Mouse (Mus musculus): ENCODE data around the gene Cacna2d3. TPM values are rescaled to one million over a fixed set of nuclear protein-coding genes. Genes with fewer than 3 reads are reported as not detected.

The Cacna2d3 gene
- total and polyA plus RNA-seq, 3 experiments: not detected

- Histone ChIP-seq H3K27me3 (ENCODE audit: control insufficient read depth in 1 of 2, insufficient read depth in 2 of 2, low read length in 2 of 2) (no peaks in the 10 kb centered on the region), H3K9ac (ENCODE audit: control insufficient read depth, low read depth, low read length, poor library complexity, severe bottlenecking) (no peak overlapping the region), H3K79me2 (ENCODE audit: control insufficient read depth, insufficient read depth, low read length, poor library complexity) (no peaks in the 10 kb centered on the region), H3K9me3 (replicated peaks; ENCODE audit: insufficient read depth, low read length) (no peaks in the 10 kb centered on the region), H3K36me3 (ENCODE audit: control insufficient read depth in 1 of 2, insufficient read depth in 2 of 2, low read length in 2 of 2) (no peaks in the 10 kb centered on the region), H3K4me1 (ENCODE audit: control insufficient read depth in 1 of 2, insufficient read depth in 2 of 2, low read length in 2 of 2) (no peaks in the 10 kb centered on the region), H3K27ac (ENCODE audit: control insufficient read depth, low read depth, low read length) (no peak overlapping the region), H3K4me3 (ENCODE audit: control insufficient read depth in 1 of 2, insufficient read depth in 1 of 2, low read depth in 2 of 2, low read length in 2 of 2) (no peak overlapping the region)
- TF ChIP-seq CTCF (IDR thresholded peaks at IDR 0.05 in 2 of 3, conservative IDR thresholded peaks at IDR 0.05 in 1 of 3; ENCODE audit: control insufficient read depth in 1 of 3, insufficient read depth in 1 of 3, low read depth in 2 of 3, low read length in 3 of 3, poor library complexity in 1 of 3, severe bottlenecking in 1 of 3) (no peak), GABPA (IDR thresholded peaks at IDR 0.05; ENCODE audit: low read depth, low read length) (no peak), TAL1 (IDR thresholded peaks at IDR 0.05; ENCODE audit: low read length) (no peak), POLR2A (IDR thresholded peaks at IDR 0.05; ENCODE audit: control insufficient read depth in 1 of 2, insufficient read depth in 1 of 2, low read depth in 1 of 2, low read length in 2 of 2, poor library complexity in 1 of 2) (no peak), EP300 (IDR thresholded peaks at IDR 0.05; ENCODE audit: low read depth in 1 of 2, low read length in 2 of 2) (no peak), UBTF (IDR thresholded peaks at IDR 0.05; ENCODE audit: borderline replicate concordance, insufficient read depth, low read depth, low read length) (no peak), SIN3A (IDR thresholded peaks at IDR 0.05; ENCODE audit: low read length) (no peak), MXI1 (IDR thresholded peaks at IDR 0.05; ENCODE audit: low read depth, low read length) (no peak), JUND (IDR thresholded peaks at IDR 0.05; ENCODE audit: low read depth, low read length) (no peak), USF2 (IDR thresholded peaks at IDR 0.05; ENCODE audit: borderline replicate concordance in 1 of 2, insufficient read depth in 1 of 2, low read depth in 1 of 2, low read length in 2 of 2) (no peak)
- DNase-seq (ENCODE audit: low read depth, low spot score): no peak
Measured at GRCm38 (mm10) chr14:29122749-29123148, 598.9 kb downstream of the Cacna2d3 start.

- H3K36me3 ChIP-seq (ENCODE audit: control insufficient read depth in 1 of 2, insufficient read depth in 2 of 2, low read length in 2 of 2): no peaks in the 10 kb centered on the region
- no peak for TF ChIP-seq ZKSCAN1 (IDR thresholded peaks at IDR 0.05; ENCODE audit: low read depth, low read length)
- no peak for TF ChIP-seq ZNF384 (IDR thresholded peaks at IDR 0.05; ENCODE audit: low read depth, low read length)
- no peak for TF ChIP-seq POLR2AphosphoS2 (IDR thresholded peaks at IDR 0.05; ENCODE audit: low read length)
- no peak for TF ChIP-seq MEF2A (IDR thresholded peaks at IDR 0.05; ENCODE audit: extremely low read depth, insufficient replicate concordance, low read depth, low read length, poor library complexity, severe bottlenecking)
- TF ChIP-seq E2F4 (IDR thresholded peaks at IDR 0.05; ENCODE audit: borderline replicate concordance, low read depth, low read length): no peak
- TF ChIP-seq USF1 (IDR thresholded peaks at IDR 0.05; ENCODE audit: low read depth, low read length): no peak
- TF ChIP-seq TBP (IDR thresholded peaks at IDR 0.05; ENCODE audit: low read depth, low read length): no peak
- no peak for TF ChIP-seq CTCF (IDR thresholded peaks at IDR 0.05 in 2 of 3, conservative IDR thresholded peaks at IDR 0.05 in 1 of 3; ENCODE audit: control insufficient read depth in 1 of 3, insufficient read depth in 1 of 3, low read depth in 2 of 3, low read length in 3 of 3, poor library complexity in 1 of 3, severe bottlenecking in 1 of 3)
- TF ChIP-seq TAL1 (IDR thresholded peaks at IDR 0.05; ENCODE audit: low read length): no peak
- no peak for TF ChIP-seq ETS1 (IDR thresholded peaks at IDR 0.05; ENCODE audit: low read depth, low read length)
- TF ChIP-seq POLR2A (IDR thresholded peaks at IDR 0.05; ENCODE audit: control insufficient read depth in 1 of 2, insufficient read depth in 1 of 2, low read depth in 1 of 2, low read length in 2 of 2, poor library complexity in 1 of 2): no peak
- no peak for TF ChIP-seq MAZ (IDR thresholded peaks at IDR 0.05; ENCODE audit: low read depth, low read length)
- no peak for TF ChIP-seq BHLHE40 (IDR thresholded peaks at IDR 0.05; ENCODE audit: borderline replicate concordance, low read depth, low read length)
- no peak for TF ChIP-seq MYC (IDR thresholded peaks at IDR 0.05; ENCODE audit: low read depth, low read length)
- TF ChIP-seq RCOR1 (IDR thresholded peaks at IDR 0.05; ENCODE audit: low read depth, low read length): no peak
- TF ChIP-seq SMC3 (IDR thresholded peaks at IDR 0.05; ENCODE audit: low read depth, low read length): no peak
- no peak for TF ChIP-seq CHD2 (IDR thresholded peaks at IDR 0.05; ENCODE audit: low read length)
- no peak overlapping the region for H3K4me3 ChIP-seq (ENCODE audit: control insufficient read depth in 1 of 2, insufficient read depth in 1 of 2, low read depth in 2 of 2, low read length in 2 of 2)
- H3K9ac ChIP-seq (ENCODE audit: control insufficient read depth, low read depth, low read length, poor library complexity, severe bottlenecking): no peak overlapping the region
- H3K27me3 ChIP-seq (ENCODE audit: control insufficient read depth in 1 of 2, insufficient read depth in 2 of 2, low read length in 2 of 2): no peaks in the 10 kb centered on the region
- DNase-seq (ENCODE audit: low read depth, low spot score): no peak
- no peak overlapping the region for H3K27ac ChIP-seq (ENCODE audit: control insufficient read depth, low read depth, low read length)
- H3K9me3 ChIP-seq (replicated peaks; ENCODE audit: insufficient read depth, low read length): no peaks in the 10 kb centered on the region; the same call in 1 of the 2 replicates
- no peaks in the 10 kb centered on the region for H3K79me2 ChIP-seq (ENCODE audit: control insufficient read depth, insufficient read depth, low read length, poor library complexity)
- no peaks in the 10 kb centered on the region for H3K4me1 ChIP-seq (ENCODE audit: control insufficient read depth in 1 of 2, insufficient read depth in 2 of 2, low read length in 2 of 2)
Measured at GRCm38 (mm10) chr14:29113852-29114450, 607.7 kb downstream of the Cacna2d3 start.

Data from MEL (cell line).